Mouse (Mus musculus) forebrain, embryonic 15.5 days (tissue): ENCODE data around the gene Cbl. TPM values are rescaled to one million over a fixed set of nuclear protein-coding genes. Genes with fewer than 3 reads are reported as not detected.

ENCODE experiments used
- ATAC-seq: fragments of 200-750 bp; cut with Nextera tagmentation; replicated peaks from 2 replicates; pipeline ENCODE4 v1.8.0; 2017; ENCODE audit warnings: mild to moderate bottlenecking, moderate TSS enrichment, moderate library complexity
- H3K27ac ChIP-seq: fragments of 300-500 bp; sonication (generic); replicated peaks from 2 replicates; pipeline ENCODE4 v1.5.1; 2015; ENCODE audit warnings: mild to moderate bottlenecking, inconsistent platforms
- H3K27me3 ChIP-seq: fragments of 300-500 bp; sonication (generic); 2 replicates; pipeline ENCODE4 v1.6.1; 2015; ENCODE audit warnings: inconsistent platforms
- H3K36me3 ChIP-seq: fragments of 300-500 bp; sonication (generic); 2 replicates; pipeline ENCODE4 v1.6.1; 2015; ENCODE audit warnings: mild to moderate bottlenecking, inconsistent platforms
- H3K4me1 ChIP-seq: fragments of 300-500 bp; sonication (generic); 2 replicates; pipeline ENCODE4 v1.6.1; 2015; ENCODE audit warnings: inconsistent platforms
- H3K4me2 ChIP-seq: fragments of 300-500 bp; sonication (generic); replicated peaks from 2 replicates; pipeline ENCODE4 v1.6.1; 2015; ENCODE audit warnings: mild to moderate bottlenecking, inconsistent platforms
- H3K4me3 ChIP-seq: fragments of 300-500 bp; sonication (generic); 2 replicates; pipeline ENCODE4 v1.5.1; 2015; ENCODE audit warnings: mild to moderate bottlenecking, inconsistent platforms
- H3K9ac ChIP-seq: fragments of 300-500 bp; sonication (generic); replicated peaks from 2 replicates; pipeline ENCODE4 v1.6.1; 2015; ENCODE audit warnings: mild to moderate bottlenecking, inconsistent platforms
- H3K9me3 ChIP-seq: fragments of 300-500 bp; sonication (generic); 2 replicates; pipeline ENCODE4 v1.6.1; 2016; ENCODE audit warnings: inconsistent platforms
- WGBS: fragments of 180-500 bp; shearing (Covaris S2); methylation state at CpG from one replicate; pipeline ENCODE4 v1.1.7; 2015; ENCODE audit warnings: mixed read lengths; 5-methylcytosine and 5-hydroxymethylcytosine counted together
- polyA plus RNA-seq: library from polyadenylated mRNA; unstranded; fragments of >200 nt; fragmentation: Nextera tagmentation; extraction: Ambion mirVana; gene quantifications from 2 replicates; pipeline ENCODE4 v1.2.1, GENCODE M21; 2015

The Cbl gene
- polyA plus RNA-seq, 1 experiment from 2014 or later: 25.7 TPM

DNA sequence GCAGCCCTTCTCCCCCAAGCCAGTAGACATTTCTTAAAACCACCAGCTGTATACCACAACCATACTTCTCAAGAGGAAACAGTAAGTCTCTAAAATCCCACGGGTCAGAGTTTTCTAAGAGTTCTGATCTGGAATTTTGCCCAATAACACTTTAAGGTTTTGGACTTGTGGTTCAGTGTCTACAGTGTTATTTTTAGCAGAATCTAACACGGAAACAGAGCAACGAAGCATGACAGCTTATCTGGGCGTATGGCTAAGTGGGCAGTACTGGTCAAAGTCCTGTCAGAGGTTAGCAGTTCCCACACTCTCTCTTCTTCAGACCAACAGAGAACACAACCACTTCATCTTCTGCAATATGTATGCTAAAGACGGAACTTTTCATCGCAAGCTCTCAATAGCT lies 58.3 kb downstream of the Cbl start:
- 86% methylated on average over 6 of the region's 6 CpGs for WGBS
- H3K27me3 ChIP-seq: no peaks in the 10 kb centered on the region
- ATAC-seq: no peak
- H3K4me3 ChIP-seq: no peak overlapping the region
- H3K9ac ChIP-seq: no peak overlapping the region
- no peaks in the 10 kb centered on the region for H3K4me1 ChIP-seq
- peaks cover 17% of the 10 kb centered on the region for H3K36me3 ChIP-seq
- H3K27ac ChIP-seq: no peak overlapping the region
- no peak overlapping the region for H3K4me2 ChIP-seq
- no peaks in the 10 kb centered on the region for H3K9me3 ChIP-seq

DNA sequence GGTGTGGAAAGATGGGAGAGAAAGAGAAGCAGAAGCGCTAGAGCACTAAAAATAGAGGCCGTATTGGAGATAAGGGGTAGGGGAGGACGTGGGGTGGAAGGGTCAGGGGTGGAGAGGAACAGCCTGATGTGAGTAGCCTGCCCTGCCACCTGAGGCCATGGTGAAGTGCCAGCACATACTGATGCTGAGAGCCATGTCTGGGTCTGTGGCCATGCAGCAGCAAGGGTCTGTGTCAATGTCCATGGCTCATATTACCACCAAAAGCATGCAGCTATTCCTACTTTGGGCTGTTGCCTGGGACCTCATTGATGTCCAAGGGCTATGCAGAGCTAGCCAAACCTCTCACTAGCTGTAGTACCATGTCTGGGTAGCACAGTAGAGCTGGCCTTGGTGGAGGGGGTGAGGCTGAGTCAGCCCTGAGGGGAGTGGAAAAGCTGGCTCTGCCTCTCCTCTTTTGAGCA lies 63.1 kb downstream of the Cbl start:
- H3K9ac ChIP-seq: no peak overlapping the region
- WGBS: 92% methylated on average over 3 of the region's 3 CpGs
- H3K4me1 ChIP-seq: no peaks in the 10 kb centered on the region
- H3K36me3 ChIP-seq: peaks cover 32% of the 10 kb centered on the region
- H3K27me3 ChIP-seq: no peaks in the 10 kb centered on the region
- no peaks in the 10 kb centered on the region for H3K9me3 ChIP-seq
- no peak overlapping the region for H3K4me3 ChIP-seq
- H3K4me2 ChIP-seq: no peak overlapping the region
- no peak for ATAC-seq
- no peak overlapping the region for H3K27ac ChIP-seq

DNA sequence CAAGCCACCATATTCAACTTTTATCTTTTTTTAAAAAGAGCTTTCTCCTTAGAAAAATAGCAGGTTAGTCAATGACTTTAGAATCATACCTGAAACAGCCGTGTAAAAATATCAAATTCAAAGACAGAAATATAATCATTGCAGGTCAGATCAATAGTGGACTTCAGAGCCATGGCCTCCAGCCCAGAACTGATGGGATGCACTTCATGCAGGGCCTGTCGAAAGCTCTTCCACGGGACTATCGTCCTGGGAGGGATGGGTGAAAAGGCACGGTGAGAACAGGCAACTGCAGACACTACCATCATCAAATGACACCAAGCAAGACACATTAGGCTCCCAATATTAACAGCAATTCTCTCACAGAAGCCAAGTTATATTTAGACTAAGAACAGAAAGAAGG lies 64.9 kb downstream of the Cbl start:
- no peak for ATAC-seq

DNA sequence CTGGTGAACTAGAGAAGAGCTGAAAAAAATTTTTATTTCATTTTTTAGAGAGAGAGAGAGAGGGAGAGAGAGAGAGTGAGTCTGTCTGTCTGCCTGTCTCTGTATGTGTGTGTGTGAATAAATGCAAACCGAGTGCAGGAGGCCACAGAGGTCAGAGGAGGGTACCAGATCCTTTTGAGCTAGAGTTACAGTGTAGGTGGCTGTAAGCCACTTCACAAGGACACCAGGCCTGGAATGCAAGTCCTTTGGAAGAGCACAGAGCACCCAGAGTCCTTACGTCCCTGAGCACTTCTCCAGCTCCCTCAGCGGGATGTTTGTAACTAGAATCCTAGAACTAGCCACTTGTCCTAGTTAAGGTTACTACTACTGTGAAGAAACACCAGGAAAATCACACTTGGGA lies 74.0 kb downstream of the Cbl start:
- Histone ChIP-seq H3K36me3 (peaks cover 68% of the 10 kb centered on the region), H3K27ac (no peak overlapping the region), H3K9me3 (no peaks in the 10 kb centered on the region), H3K27me3 (no peaks in the 10 kb centered on the region), H3K4me1 (no peaks in the 10 kb centered on the region), H3K4me3 (no peak overlapping the region), H3K4me2 (no peak overlapping the region), H3K9ac (no peak overlapping the region)
- WGBS: 86% methylated on average over 3 of the region's 3 CpGs
- no peak for ATAC-seq

More for the DNA sequence above, 64.9 kb downstream of the Cbl start:
- no peak overlapping the region for H3K9ac ChIP-seq
- H3K4me3 ChIP-seq: no peak overlapping the region
- peaks cover 45% of the 10 kb centered on the region for H3K36me3 ChIP-seq
- 90% methylated on average over 5 of the region's 5 CpGs for WGBS
- H3K27ac ChIP-seq: no peak overlapping the region
- H3K4me1 ChIP-seq: no peaks in the 10 kb centered on the region
- no peak overlapping the region for H3K4me2 ChIP-seq
- no peaks in the 10 kb centered on the region for H3K9me3 ChIP-seq
- H3K27me3 ChIP-seq: no peaks in the 10 kb centered on the region

DNA sequence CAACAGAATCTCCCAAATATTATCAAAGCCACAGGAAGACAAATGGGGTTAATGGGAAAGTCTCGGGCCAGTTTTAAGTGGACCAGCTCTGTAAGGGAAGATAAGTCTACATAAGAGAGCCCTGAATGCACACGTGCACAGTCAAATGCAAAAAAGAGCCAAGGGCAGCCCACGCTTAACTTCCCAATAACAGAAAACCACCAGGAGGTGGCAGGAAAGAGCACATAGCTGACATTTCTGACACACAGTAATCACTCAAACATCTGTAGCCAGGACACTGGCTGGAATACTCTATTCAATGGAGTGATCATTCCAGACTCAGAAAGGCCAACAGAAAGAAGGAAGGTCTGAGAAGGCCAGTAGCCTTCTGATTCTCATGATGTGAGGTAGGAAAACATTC lies 86.6 kb downstream of the Cbl start:
- Histone ChIP-seq H3K27ac (no peak overlapping the region), H3K9me3 (no peaks in the 10 kb centered on the region), H3K4me2 (no peak overlapping the region), H3K9ac (no peak overlapping the region), H3K27me3 (no peaks in the 10 kb centered on the region), H3K4me1 (no peaks in the 10 kb centered on the region), H3K4me3 (no peak overlapping the region), H3K36me3 (peaks cover 44% of the 10 kb centered on the region)
- ATAC-seq: no peak
- 62% methylated on average over 3 of the region's 3 CpGs for WGBS

DNA sequence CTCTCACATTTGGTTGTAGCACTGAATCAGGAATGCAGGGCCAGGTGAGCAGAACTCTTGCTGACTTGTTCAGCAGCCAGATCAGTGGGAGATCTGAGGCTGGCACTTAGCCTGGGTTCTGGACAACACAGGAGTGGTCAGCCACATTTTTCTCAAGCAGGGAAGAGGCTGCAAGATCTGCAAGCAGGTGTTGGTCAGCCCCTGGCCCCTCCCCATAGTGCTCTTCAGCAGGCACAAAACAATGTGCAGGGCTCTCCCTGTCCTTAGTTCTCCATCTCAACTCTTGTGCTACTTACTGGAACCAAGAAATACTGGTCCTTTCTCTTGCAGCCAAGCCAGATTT lies 89.2 kb downstream of the Cbl start:
- H3K9ac ChIP-seq: no peak overlapping the region
- no peaks in the 10 kb centered on the region for H3K4me1 ChIP-seq
- H3K27me3 ChIP-seq: no peaks in the 10 kb centered on the region
- H3K4me3 ChIP-seq: no peak overlapping the region
- no peak overlapping the region for H3K27ac ChIP-seq
- no peak overlapping the region for H3K4me2 ChIP-seq
- H3K36me3 ChIP-seq: peaks cover 28% of the 10 kb centered on the region
- no peaks in the 10 kb centered on the region for H3K9me3 ChIP-seq
- no peak for ATAC-seq

DNA sequence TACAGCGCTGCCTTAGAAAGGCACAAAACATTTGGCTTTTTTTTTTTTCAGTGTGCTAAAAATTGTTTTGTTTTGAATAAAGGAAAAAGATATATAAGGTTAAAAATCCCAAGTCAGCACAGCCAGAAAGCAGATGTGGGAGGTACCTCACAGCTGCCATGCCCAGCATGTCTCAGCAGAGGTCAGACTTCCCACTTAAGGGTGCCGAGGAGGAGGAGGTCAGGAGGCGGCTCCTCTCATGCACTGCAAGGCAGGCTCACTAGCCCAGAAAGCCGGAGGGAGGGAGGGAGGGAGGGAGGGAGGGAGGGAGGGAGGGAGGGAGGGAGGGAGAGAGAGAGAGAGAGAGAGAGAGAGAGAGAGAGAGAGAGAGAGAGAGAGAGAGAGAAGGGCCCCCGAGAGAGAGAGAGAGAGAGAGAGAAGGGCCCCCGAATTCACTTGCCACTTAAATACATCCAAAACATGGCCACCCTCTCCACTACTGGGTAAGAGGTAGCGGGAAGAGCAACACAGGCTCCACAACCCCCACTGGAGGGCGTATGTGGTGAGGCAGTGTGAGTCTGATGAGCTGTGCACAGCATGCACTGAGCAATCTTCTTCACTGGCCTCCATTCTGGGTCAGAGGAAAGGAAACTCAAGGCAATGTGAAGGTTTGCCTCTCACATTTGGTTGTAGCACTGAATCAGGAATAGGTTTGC lies 89.7 kb downstream of the Cbl start:
- 25% methylated on average over 7 of the region's 8 CpGs for WGBS

DNA sequence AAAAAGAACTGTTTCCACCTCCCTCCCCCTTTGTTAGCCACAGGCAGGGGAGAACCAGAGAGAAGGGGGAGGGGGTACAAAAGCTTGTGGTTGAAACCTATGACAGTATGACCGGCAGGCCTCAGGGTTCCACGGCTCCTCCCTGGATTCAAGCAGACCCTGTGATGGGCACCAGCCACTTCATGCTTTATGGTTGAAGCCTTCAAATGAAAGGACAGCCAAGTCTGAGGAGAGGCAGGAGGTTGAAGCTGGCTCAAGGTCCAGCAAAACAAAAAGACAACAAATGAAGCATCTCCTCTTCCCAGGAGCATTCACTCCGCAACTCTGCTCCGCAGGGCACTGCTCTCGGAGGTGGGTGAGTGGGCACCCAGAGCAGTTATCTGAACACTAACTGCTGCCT lies 90.4 kb downstream of the Cbl start:
- Histone ChIP-seq H3K4me1 (no peaks in the 10 kb centered on the region), H3K4me3 (no peak overlapping the region), H3K9ac (no peak overlapping the region), H3K9me3 (no peaks in the 10 kb centered on the region), H3K36me3 (peaks cover 19% of the 10 kb centered on the region; the same call in 1 of the 2 replicates), H3K27ac (no peak overlapping the region; the same call in 1 of the 2 replicates), H3K4me2 (no peak overlapping the region), H3K27me3 (no peaks in the 10 kb centered on the region)
- no peak for ATAC-seq
- WGBS: 68% methylated on average over 5 of the region's 5 CpGs

More for the DNA sequence above, 89.7 kb downstream of the Cbl start:
- H3K9me3 ChIP-seq: no peaks in the 10 kb centered on the region
- H3K4me2 ChIP-seq: no peak overlapping the region
- ATAC-seq: no peak
- no peaks in the 10 kb centered on the region for H3K4me1 ChIP-seq
- peaks cover 23% of the 10 kb centered on the region; the same call in 1 of the 2 replicates for H3K36me3 ChIP-seq
- no peak overlapping the region for H3K9ac ChIP-seq
- no peak overlapping the region for H3K27ac ChIP-seq
- H3K4me3 ChIP-seq: no peak overlapping the region
- no peaks in the 10 kb centered on the region for H3K27me3 ChIP-seq

DNA sequence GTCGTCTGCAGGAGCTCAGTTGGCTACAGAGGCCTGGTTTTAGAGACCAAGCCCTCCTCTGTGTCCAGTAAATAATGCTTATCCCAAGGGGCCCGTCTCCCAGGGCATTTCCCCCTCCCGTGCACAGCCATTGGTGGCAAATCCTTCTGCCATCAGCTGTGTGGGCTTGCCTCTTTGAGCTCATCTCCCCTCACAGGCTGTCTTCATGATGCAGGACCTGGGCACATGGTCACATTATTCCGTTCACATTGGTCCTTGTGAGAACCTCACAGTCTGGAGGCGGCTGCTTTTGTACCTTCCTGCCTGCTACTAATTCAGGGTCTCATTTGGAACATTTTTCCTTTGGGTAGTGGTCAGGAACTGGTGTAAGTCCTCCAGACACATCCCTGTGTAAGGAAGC lies 91.9 kb downstream of the Cbl start:
- H3K9ac ChIP-seq: no peak overlapping the region
- H3K36me3 ChIP-seq: peaks cover 19% of the 10 kb centered on the region; the same call in 1 of the 2 replicates
- H3K4me2 ChIP-seq: no peak overlapping the region
- no peak for ATAC-seq
- H3K4me1 ChIP-seq: no peaks in the 10 kb centered on the region
- H3K9me3 ChIP-seq: no peaks in the 10 kb centered on the region
- H3K27me3 ChIP-seq: no peaks in the 10 kb centered on the region
- no peak overlapping the region for H3K27ac ChIP-seq
- 67% methylated on average over 5 of the region's 5 CpGs for WGBS
- H3K4me3 ChIP-seq: no peak overlapping the region

DNA sequence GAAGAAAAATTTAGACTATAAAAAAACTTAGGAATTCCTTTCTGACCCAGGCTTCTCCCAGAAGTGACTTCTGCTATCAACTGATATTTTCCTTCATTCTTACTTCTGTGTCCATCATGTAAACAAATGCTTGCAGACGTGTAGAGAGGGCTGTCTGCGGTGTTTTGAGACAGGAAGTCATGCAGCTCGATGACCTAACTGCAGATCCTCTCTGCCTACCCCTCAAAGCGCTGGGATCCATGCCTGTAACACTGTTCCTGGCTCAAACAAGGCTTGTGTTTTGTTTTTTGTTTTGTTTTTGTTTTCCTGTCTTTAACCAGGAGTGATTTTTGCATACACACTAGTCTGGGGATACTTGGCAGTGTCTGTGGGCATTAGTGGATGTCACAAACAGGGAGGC lies 96.0 kb downstream of the Cbl start:
- H3K4me3 ChIP-seq: no peak overlapping the region
- no peaks in the 10 kb centered on the region for H3K9me3 ChIP-seq
- peaks cover 15% of the 10 kb centered on the region for H3K27me3 ChIP-seq
- no peak for ATAC-seq
- H3K27ac ChIP-seq: no peak overlapping the region
- no peak overlapping the region for H3K9ac ChIP-seq
- H3K4me1 ChIP-seq: peaks cover 32% of the 10 kb centered on the region
- H3K4me2 ChIP-seq: no peak overlapping the region
- WGBS: 80% methylated on average over 4 of the region's 4 CpGs
- H3K36me3 ChIP-seq: no peaks in the 10 kb centered on the region

DNA sequence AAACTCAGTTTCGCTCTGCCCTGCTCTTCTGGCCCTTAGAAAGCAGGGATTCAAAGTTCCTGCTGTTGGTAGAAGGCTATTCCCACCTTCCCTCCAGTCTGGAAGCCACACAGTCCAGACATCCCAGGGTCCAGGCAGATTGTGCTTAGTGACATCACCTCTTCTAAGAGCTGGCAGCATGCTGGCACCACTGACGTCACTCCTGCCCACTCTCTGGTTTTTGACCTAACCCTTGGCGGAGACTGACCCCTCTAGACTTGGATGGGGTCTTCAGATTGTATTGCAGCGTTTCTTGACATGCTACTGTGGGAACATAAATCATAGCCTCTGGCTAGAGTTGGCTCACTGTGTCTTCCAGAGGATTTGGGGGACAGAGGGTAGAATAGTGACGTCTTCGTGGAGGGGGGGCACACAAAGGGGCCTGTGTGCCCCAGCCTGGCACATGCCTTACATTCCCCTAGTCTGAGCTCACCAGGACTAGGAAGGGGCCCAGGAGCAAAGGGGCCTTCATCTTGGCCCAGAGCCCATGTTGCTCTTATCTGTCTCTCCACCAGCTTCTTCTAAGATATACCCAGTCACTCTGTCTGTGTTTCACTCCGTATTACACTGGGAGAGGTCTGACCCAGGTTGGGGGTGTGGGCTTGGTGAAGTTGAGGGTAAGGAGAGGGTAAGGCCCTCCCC lies 98.0 kb downstream of the Cbl start:
- Histone ChIP-seq H3K27me3 (peaks cover 15% of the 10 kb centered on the region), H3K4me2 (peak overlapping the region; percentile 80), H3K4me1 (peaks cover 33% of the 10 kb centered on the region), H3K36me3 (no peaks in the 10 kb centered on the region), H3K9me3 (no peaks in the 10 kb centered on the region), H3K9ac (peak overlapping the region; percentile 19; the same call in 1 of the 2 replicates), H3K27ac (0 out of 2 replicates have a peak overlapping the region, but pooled peaks have one; percentile 43), H3K4me3 (peak overlapping the region; percentile 52)
- WGBS: 43% methylated on average over 7 of the region's 7 CpGs
- peak; percentile 42; the same call in 1 of the 2 replicates for ATAC-seq

DNA sequence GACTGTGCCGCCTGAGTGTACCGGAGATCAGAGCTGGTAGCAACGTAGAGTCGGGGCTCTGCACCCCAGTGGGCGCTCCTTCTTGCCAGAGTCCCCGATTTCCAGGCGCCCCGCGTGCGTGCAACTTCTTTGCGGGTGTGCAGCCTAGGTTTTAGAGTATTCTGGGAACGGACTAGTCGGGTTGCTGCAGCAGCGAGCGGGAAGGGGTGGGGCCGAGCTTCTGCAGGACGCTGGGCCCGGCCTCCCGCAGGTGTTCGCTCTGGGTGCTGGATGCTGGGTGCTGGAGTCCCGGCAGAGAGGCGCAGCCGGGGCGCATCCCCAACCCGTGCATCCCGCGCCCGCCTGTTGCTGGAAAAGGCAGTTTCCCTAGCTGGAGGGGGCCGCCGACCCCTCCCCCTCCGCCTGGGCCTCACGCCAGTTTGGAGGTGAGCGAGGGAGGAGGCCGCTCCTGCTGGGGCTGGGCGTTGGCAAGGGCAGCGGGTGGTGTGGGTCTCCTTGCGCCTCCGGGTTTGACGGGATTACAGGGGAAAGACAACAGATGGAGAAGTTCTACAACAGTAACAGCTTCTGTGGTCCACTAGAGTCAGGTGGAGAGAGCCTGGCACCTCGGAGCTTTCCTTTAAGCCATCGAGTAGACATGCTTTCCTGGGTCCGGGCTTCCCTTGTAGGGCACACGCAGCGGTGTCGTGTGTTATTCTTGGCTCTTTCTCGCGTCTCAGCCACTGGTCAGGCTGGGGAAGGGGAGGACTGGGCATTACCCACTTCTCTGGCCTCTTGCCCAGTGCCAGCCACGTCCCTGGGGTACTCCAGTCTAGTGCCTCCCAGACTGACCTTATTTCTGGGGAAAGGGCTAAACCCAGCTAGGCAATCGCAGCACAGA lies 98.8 kb downstream of the Cbl start:
- Histone ChIP-seq H3K27me3 (peaks cover 15% of the 10 kb centered on the region), H3K4me1 (peaks cover 41% of the 10 kb centered on the region), H3K36me3 (no peaks in the 10 kb centered on the region), H3K4me3 (peak overlapping the region; percentile 52), H3K27ac (peak overlapping the region; percentile 43), H3K4me2 (peak overlapping the region; percentile 80), H3K9ac (peak overlapping the region; percentile 49), H3K9me3 (no peaks in the 10 kb centered on the region)
- peak; percentile 18 for ATAC-seq
- 1% methylated on average over 49 of the region's 49 CpGs for WGBS
